Mouse (Mus musculus) kidney, adult 2 months (tissue): Measurements from ENCODE around the gene Rap1a. TPM values are rescaled to one million over a fixed set of nuclear protein-coding genes. Genes with fewer than 3 reads are reported as not detected.

Experiments
- DNase-seq: peaks from one replicate; pipeline ENCODE4 v3.0.0; 2021
- H3K27ac ChIP-seq: fragments of 200-500 bp; 2 replicates; pipeline ENCODE4 v1.5.1; 2012; ENCODE audit warnings: low read depth, low read length, control low read depth, inconsistent platforms; ENCODE audit not compliant: insufficient read depth
- H3K27me3 ChIP-seq: fragments of 200-500 bp; replicated peaks from 2 replicates; pipeline ENCODE4 v1.6.1; 2012; ENCODE audit warnings: mild to moderate bottlenecking, moderate library complexity, low read length, inconsistent platforms; ENCODE audit not compliant: control insufficient read depth, insufficient read depth
- H3K36me3 ChIP-seq: fragments of 200-500 bp; 2 replicates; pipeline ENCODE4 v1.6.1; 2012; ENCODE audit warnings: mild to moderate bottlenecking, moderate library complexity, low read length, inconsistent platforms; ENCODE audit not compliant: control insufficient read depth, insufficient read depth
- H3K4me1 ChIP-seq: fragments of 200-500 bp; 2 replicates; pipeline ENCODE4 v1.6.1; 2011; ENCODE audit warnings: low read length; ENCODE audit not compliant: control insufficient read depth, insufficient read depth
- H3K4me3 ChIP-seq: fragments of 200-500 bp; 2 replicates; pipeline ENCODE4 v1.5.1; 2011; ENCODE audit warnings: mild to moderate bottlenecking, low read depth, low read length, control low read depth; ENCODE audit not compliant: insufficient read depth
- CTCF ChIP-seq: fragments of 200-500 bp; conservative IDR thresholded peaks from 2 replicates; pipeline ENCODE4 v1.5.1; 2011; ENCODE audit warnings: low read depth, mild to moderate bottlenecking, control low read depth, low read length, moderate library complexity, mixed read lengths; ENCODE audit not compliant: insufficient read depth, insufficient read length
- POLR2A ChIP-seq: fragments of 200-500 bp; IDR thresholded peaks from one replicate; pipeline ENCODE4 v1.6.1; 2011; ENCODE audit warnings: low read depth, low read length, control low read depth
- WGBS: fragments of 180-500 bp; shearing (Covaris S2); methylation state at CpG from one replicate; pipeline ENCODE4 v1.1.7; 2018; 5-methylcytosine and 5-hydroxymethylcytosine counted together
- polyA plus RNA-seq: library from polyadenylated mRNA; depleted of rRNA; stranded (reverse); fragments of >200 nt; gene quantifications from 2 replicates; pipeline ENCODE4 v1.2.3, GENCODE M21; 2012

The Rap1a gene
- polyA plus RNA-seq, 1 experiment: 14.3 TPM

- Histone ChIP-seq H3K4me3 (no peak overlapping the region), H3K27ac (no peak overlapping the region), H3K36me3 (no peaks in the 10 kb centered on the region), H3K27me3 (no peaks in the 10 kb centered on the region), H3K4me1 (no peaks in the 10 kb centered on the region)
- 64% methylated on average over 6 of the region's 6 CpGs for WGBS
- TF ChIP-seq CTCF (no peak), POLR2A (no peak)
- peak; percentile 49 for DNase-seq
Observed at GRCm38 (mm10) chr3:105818130-105819004, 17.2 kb upstream of the Rap1a start.

GRCm38 (mm10) chr3:105816089-105816488 is 15.0 kb upstream of the Rap1a start:
- H3K36me3 ChIP-seq: no peaks in the 10 kb centered on the region
- no peak overlapping the region for H3K4me3 ChIP-seq
- H3K27me3 ChIP-seq: no peaks in the 10 kb centered on the region
- WGBS: 40% methylated on average over 8 of the region's 8 CpGs
- no peak overlapping the region for H3K27ac ChIP-seq
- DNase-seq: peak; percentile 43
- no peaks in the 10 kb centered on the region for H3K4me1 ChIP-seq
- TF ChIP-seq CTCF (no peak), POLR2A (no peak)

- H3K27ac ChIP-seq: no peak overlapping the region
- TF ChIP-seq CTCF (no peak), POLR2A (no peak)
- DNase-seq: peak; percentile 15
- H3K27me3 ChIP-seq: no peaks in the 10 kb centered on the region
- WGBS: 84% methylated on average over 10 of the region's 10 CpGs
- no peaks in the 10 kb centered on the region for H3K36me3 ChIP-seq
- H3K4me1 ChIP-seq: no peaks in the 10 kb centered on the region
- H3K4me3 ChIP-seq: no peak overlapping the region
Observed at GRCm38 (mm10) chr3:105815236-105815904, 14.2 kb upstream of the Rap1a start.

DNA sequence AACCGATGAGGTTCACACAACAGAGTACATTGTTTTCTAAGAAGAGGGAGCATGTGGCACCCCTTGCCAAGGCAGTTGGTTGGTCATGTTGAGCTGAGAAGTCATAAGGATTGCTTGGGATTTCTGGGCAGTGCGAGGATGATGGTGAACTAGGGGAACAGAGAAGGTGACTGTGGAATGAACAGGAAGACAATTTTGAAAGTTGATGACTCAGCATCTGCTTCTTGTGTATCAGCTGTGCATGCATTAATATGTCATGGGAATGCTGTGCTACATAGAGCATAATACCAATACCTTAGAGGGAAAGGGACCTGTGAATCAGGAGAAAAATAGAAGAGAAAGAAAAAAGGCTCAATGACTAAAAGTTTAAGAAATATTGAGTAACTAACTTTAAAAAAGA is 10.0 kb upstream of the Rap1a start:
- TF ChIP-seq POLR2A: no peak
- no peak for TF ChIP-seq CTCF
- no peak for DNase-seq
- Histone ChIP-seq H3K27ac (no peak overlapping the region), H3K4me1 (peaks cover 5% of the 10 kb centered on the region; the same call in 1 of the 2 replicates), H3K4me3 (no peak overlapping the region), H3K36me3 (no peaks in the 10 kb centered on the region), H3K27me3 (no peaks in the 10 kb centered on the region)
- 93% methylated on average over 2 of the region's 2 CpGs for WGBS

- Histone ChIP-seq H3K4me1 (peaks cover 5% of the 10 kb centered on the region; the same call in 1 of the 2 replicates), H3K36me3 (no peaks in the 10 kb centered on the region), H3K27me3 (no peaks in the 10 kb centered on the region), H3K4me3 (no peak overlapping the region), H3K27ac (no peak overlapping the region)
- TF ChIP-seq CTCF (no peak), POLR2A (no peak)
- WGBS: 68% methylated on average over 14 of the region's 14 CpGs
- no peak for DNase-seq
Observed at GRCm38 (mm10) chr3:105808179-105809037, 7.3 kb upstream of the Rap1a start.

GRCm38 (mm10) chr3:105807672-105808071 is 6.5 kb upstream of the Rap1a start:
- WGBS: 54% methylated on average over 1 of the region's 1 CpGs

More at GRCm38 (mm10) chr3:105807672-105808071, 6.5 kb upstream of the Rap1a start:
- Histone ChIP-seq H3K4me3 (no peak overlapping the region), H3K4me1 (peaks cover 5% of the 10 kb centered on the region; the same call in 1 of the 2 replicates), H3K27ac (no peak overlapping the region), H3K27me3 (no peaks in the 10 kb centered on the region), H3K36me3 (no peaks in the 10 kb centered on the region)
- DNase-seq: no peak
- TF ChIP-seq CTCF (no peak), POLR2A (no peak)
